Mouse (Mus musculus) lung, embryonic 15.5 days (tissue): ENCODE data around the gene Rnf169. TPM values are rescaled to one million over a fixed set of nuclear protein-coding genes. Genes with fewer than 3 reads are reported as not detected.
"Not testable (repeated sequence)": the region's sequence is repeated elsewhere in the genome, so short reads cannot be mapped to it uniquely, and the experiment has no call there.

Source experiments
- ATAC-seq: fragments of 200-750 bp; cut with Nextera tagmentation; 2 replicates; pipeline ENCODE4 v1.8.0; 2017; ENCODE audit warnings: moderate number of reproducible peaks, borderline replicate concordance; ENCODE audit not compliant: low FRiP score, low TSS enrichment; ENCODE audit errors: extremely low read depth
- H3K27ac ChIP-seq: fragments of 300-500 bp; sonication (generic); 2 replicates; pipeline ENCODE4 v1.5.1; 2015; ENCODE audit warnings: moderate library complexity, mild to moderate bottlenecking, inconsistent platforms
- H3K27me3 ChIP-seq: fragments of 300-500 bp; sonication (generic); 2 replicates; pipeline ENCODE4 v1.6.1; 2015; ENCODE audit warnings: inconsistent platforms
- H3K36me3 ChIP-seq: fragments of 300-500 bp; sonication (generic); 2 replicates; pipeline ENCODE4 v1.6.1; 2015; ENCODE audit warnings: inconsistent platforms
- H3K4me1 ChIP-seq: fragments of 300-500 bp; sonication (generic); 2 replicates; pipeline ENCODE4 v1.6.1; 2015; ENCODE audit warnings: inconsistent platforms
- H3K4me2 ChIP-seq: fragments of 300-500 bp; sonication (generic); 2 replicates; pipeline ENCODE4 v1.6.1; 2015; ENCODE audit warnings: inconsistent platforms, mild to moderate bottlenecking, moderate library complexity
- H3K4me3 ChIP-seq: fragments of 300-500 bp; sonication (generic); 2 replicates; pipeline ENCODE4 v1.5.1; 2015; ENCODE audit warnings: mild to moderate bottlenecking, inconsistent platforms
- H3K9ac ChIP-seq: fragments of 300-500 bp; sonication (generic); 2 replicates; pipeline ENCODE4 v1.6.1; 2015; ENCODE audit warnings: inconsistent platforms
- H3K9me3 ChIP-seq: fragments of 300-500 bp; sonication (generic); 2 replicates; pipeline ENCODE4 v1.6.1; 2016; ENCODE audit warnings: inconsistent platforms
- WGBS: fragments of 180-500 bp; shearing (Covaris S2); methylation state at CpG from one replicate; pipeline ENCODE4 v1.1.7; 2015; 5-methylcytosine and 5-hydroxymethylcytosine counted together
- polyA plus RNA-seq: library from polyadenylated mRNA; unstranded; fragments of >200 nt; fragmentation: Nextera tagmentation; extraction: Ambion mirVana; gene quantifications from 2 replicates; pipeline ENCODE4 v1.2.1, GENCODE M21; 2015

Gene Rnf169
- polyA plus RNA-seq, 1 experiment from 2014 or later = 5.6 TPM

- no peak overlapping the region for H3K9ac ChIP-seq
- H3K4me1 ChIP-seq = peaks cover 46% of the 10 kb centered on the region
- H3K36me3 ChIP-seq = no peaks in the 10 kb centered on the region
- H3K4me3 ChIP-seq = no peak overlapping the region
- H3K9me3 ChIP-seq = no peaks in the 10 kb centered on the region
- WGBS = 70% methylated on average over 2 of the region's 2 CpGs
- no peak overlapping the region for H3K27ac ChIP-seq
- H3K4me2 ChIP-seq = no peak overlapping the region
- ATAC-seq = no peak
- H3K27me3 ChIP-seq = no peaks in the 10 kb centered on the region
These were observed 2.2 kb downstream of the Rnf169 start for GRCm38 (mm10) chr7:99978041-99978440.

GRCm38 (mm10) chr7:99975819-99976575, 4.3 kb downstream of the Rnf169 start:
- H3K27me3 ChIP-seq = no peaks in the 10 kb centered on the region
- ATAC-seq = no peak
- H3K4me2 ChIP-seq = peak overlapping the region; percentile 18; the same call in 1 of the 2 replicates
- WGBS = 63% methylated on average over 5 of the region's 5 CpGs
- H3K27ac ChIP-seq = peak overlapping the region; percentile 74
- no peaks in the 10 kb centered on the region for H3K36me3 ChIP-seq
- H3K9me3 ChIP-seq = no peaks in the 10 kb centered on the region
- H3K4me3 ChIP-seq = no peak overlapping the region
- H3K9ac ChIP-seq = no peak overlapping the region
- peaks cover 43% of the 10 kb centered on the region for H3K4me1 ChIP-seq

GRCm38 (mm10) chr7:99974208-99974970, 5.9 kb downstream of the Rnf169 start:
- H3K27ac ChIP-seq = no peak overlapping the region
- H3K4me1 ChIP-seq = peaks cover 39% of the 10 kb centered on the region
- H3K9ac ChIP-seq = no peak overlapping the region

DNA sequence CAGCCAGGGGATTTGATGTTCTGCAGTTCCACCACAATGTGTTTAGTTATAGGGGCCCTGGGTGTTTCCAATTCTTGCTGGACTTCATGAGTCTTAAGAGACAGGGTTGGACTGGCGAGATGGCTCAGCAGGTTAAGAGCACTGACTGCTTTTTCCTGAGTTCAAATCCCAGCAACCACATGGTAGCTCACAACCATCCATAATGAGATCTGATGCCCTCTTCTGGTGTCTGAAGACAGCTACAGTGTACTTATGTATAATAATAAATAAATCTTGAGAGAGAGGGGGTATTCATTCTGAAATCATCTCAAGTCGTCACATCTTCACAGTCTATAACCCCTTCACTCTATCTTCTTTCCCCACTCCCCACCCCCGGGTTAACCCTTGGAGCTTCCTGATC, 7.3 kb downstream of the Rnf169 start:
- H3K9ac ChIP-seq, H3K4me3 ChIP-seq: not testable (repeated sequence)

More at GRCm38 (mm10) chr7:99974208-99974970, 5.9 kb downstream of the Rnf169 start:
- Histone ChIP-seq H3K9me3 (no peaks in the 10 kb centered on the region), H3K36me3 (no peaks in the 10 kb centered on the region), H3K27me3 (no peaks in the 10 kb centered on the region), H3K4me2 (no peak overlapping the region), H3K4me3 (no peak overlapping the region)
- ATAC-seq = no peak
- 56% methylated on average over 10 of the region's 10 CpGs for WGBS

DNA sequence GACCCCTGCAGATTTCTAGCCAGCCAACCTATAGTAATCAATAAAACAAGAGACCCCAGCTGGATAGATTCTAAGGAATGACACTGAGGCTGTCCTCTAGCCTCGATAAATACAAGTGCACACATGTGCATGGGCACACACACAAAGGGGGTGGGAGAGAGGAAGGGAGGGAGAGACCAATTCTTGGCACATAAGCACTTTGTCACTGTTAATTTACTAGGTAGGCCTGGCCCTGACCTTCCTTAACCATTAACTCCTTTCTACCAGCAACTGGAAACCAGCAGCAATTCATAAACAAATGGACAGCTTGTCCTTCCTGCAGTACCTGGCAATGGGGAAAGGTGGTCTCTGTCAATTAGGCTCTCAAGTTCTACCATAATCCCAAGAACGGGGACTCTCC, 8.3 kb downstream of the Rnf169 start:
- no peak overlapping the region for H3K4me2 ChIP-seq
- ATAC-seq = no peak
- no peak overlapping the region for H3K9ac ChIP-seq
- no peaks in the 10 kb centered on the region for H3K36me3 ChIP-seq
- peaks cover 30% of the 10 kb centered on the region for H3K4me1 ChIP-seq
- no peak overlapping the region for H3K4me3 ChIP-seq
- WGBS = 68% methylated on average over 2 of the region's 2 CpGs
- H3K27me3 ChIP-seq = no peaks in the 10 kb centered on the region
- H3K27ac ChIP-seq = no peak overlapping the region
- H3K9me3 ChIP-seq = no peaks in the 10 kb centered on the region

More for the DNA sequence above, 7.3 kb downstream of the Rnf169 start:
- ATAC-seq, H3K27me3 ChIP-seq, H3K36me3 ChIP-seq, H3K4me2 ChIP-seq, H3K27ac ChIP-seq, H3K9me3 ChIP-seq: not testable (repeated sequence)
- WGBS = 78% methylated on average over 3 of the region's 3 CpGs
- H3K4me1 ChIP-seq = peaks cover 31% of the 10 kb centered on the region

- H3K9ac ChIP-seq = no peak overlapping the region
- H3K4me1 ChIP-seq = peaks cover 32% of the 10 kb centered on the region
- 84% methylated on average over 4 of the region's 4 CpGs for WGBS
- no peak overlapping the region for H3K27ac ChIP-seq
- no peak for ATAC-seq
- H3K9me3 ChIP-seq = no peaks in the 10 kb centered on the region
- H3K4me2 ChIP-seq = no peak overlapping the region
- no peaks in the 10 kb centered on the region for H3K36me3 ChIP-seq
- H3K27me3 ChIP-seq = no peaks in the 10 kb centered on the region
- no peak overlapping the region for H3K4me3 ChIP-seq
These were observed 11.1 kb downstream of the Rnf169 start for GRCm38 (mm10) chr7:99969151-99969550.

- Histone ChIP-seq H3K27me3 (no peaks in the 10 kb centered on the region), H3K4me1 (peaks cover 41% of the 10 kb centered on the region), H3K27ac (no peak overlapping the region), H3K9ac (no peak overlapping the region), H3K36me3 (no peaks in the 10 kb centered on the region), H3K9me3 (no peaks in the 10 kb centered on the region), H3K4me3 (no peak overlapping the region), H3K4me2 (no peak overlapping the region)
- 56% methylated on average over 9 of the region's 9 CpGs for WGBS
- no peak; the same call in 1 of the 2 replicates for ATAC-seq
These were observed 14.1 kb downstream of the Rnf169 start for GRCm38 (mm10) chr7:99966011-99966721.

DNA sequence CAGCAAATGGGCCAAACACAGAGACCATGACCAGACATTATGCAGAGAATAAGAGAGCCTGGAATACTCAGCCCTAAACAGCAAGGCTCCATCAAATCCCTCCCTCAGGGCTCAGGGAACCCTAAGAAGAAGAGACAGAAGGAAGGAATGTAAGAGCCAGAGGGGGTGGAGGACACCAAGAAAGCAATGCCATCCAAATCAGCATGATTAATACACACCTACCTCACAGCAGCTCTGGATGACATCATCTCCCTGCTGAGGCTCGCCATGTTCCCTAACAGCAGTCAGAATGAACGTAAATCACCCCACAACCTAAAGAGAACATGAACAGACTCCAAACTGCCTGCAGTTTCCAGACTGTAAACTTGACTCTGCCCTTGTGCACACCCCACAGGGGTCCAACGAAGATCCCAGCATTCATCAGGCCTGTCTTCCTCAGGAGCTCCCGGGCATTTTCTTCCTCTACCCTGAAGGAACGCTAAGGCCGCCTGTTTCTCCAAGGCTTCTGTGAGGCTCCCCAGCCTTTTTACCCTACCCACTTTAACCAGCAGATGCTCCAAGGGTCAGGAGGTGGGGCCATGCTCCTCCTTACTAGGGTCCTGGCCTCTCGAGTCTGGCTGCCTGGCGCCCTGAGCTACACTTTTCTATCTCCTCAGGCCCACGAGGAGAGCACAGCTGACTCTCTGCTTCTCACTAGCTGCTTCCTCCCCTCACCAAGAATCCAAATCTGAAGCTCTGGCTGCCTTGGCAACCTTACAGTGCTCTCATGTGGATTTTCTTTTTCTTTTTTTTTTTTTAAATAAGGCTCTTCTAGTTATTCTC, 15.0 kb downstream of the Rnf169 start:
- no peak overlapping the region for H3K4me3 ChIP-seq
- H3K9ac ChIP-seq = no peak overlapping the region
- no peaks in the 10 kb centered on the region for H3K27me3 ChIP-seq
- H3K36me3 ChIP-seq = no peaks in the 10 kb centered on the region
- WGBS = 30% methylated on average over 9 of the region's 9 CpGs
- H3K4me1 ChIP-seq = peaks cover 41% of the 10 kb centered on the region
- ATAC-seq = no peak
- peak overlapping the region; percentile 15; the same call in 1 of the 2 replicates for H3K27ac ChIP-seq
- H3K9me3 ChIP-seq = no peaks in the 10 kb centered on the region
- H3K4me2 ChIP-seq = no peak overlapping the region

DNA sequence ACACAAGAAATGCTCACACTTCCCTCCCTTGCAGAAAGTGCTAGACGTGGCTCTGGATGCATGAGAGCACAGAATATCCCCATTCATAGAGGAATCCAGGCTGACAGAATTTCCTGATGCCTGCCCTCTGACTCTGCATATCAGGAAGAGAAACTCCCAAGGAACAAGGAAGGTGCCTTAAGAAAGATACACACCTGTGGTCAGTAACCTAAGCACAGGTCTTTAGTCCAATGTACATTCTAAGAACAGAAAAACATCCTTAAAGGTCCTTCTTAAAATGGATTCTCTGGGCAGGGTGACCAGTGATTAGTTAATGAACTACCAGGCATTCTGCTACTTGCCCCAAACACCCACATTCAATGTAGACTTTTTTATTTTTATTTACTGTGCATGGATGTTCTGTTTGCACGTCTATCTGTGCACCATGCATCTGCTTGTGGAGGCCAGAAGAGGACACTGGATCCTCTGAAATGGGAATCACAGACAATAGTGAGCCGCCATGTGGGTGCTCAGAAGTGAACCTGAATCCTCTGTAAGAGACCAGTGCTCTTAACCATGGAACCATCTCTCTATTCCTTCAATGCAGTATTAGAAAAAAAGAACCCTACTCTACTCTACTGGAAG, 16.9 kb downstream of the Rnf169 start:
- WGBS = 72% methylated on average over 3 of the region's 3 CpGs
- Histone ChIP-seq H3K27ac (no peak overlapping the region; the same call in 1 of the 2 replicates), H3K9me3 (no peaks in the 10 kb centered on the region), H3K36me3 (no peaks in the 10 kb centered on the region), H3K4me1 (peaks cover 41% of the 10 kb centered on the region), H3K4me3 (no peak overlapping the region), H3K9ac (no peak overlapping the region), H3K27me3 (no peaks in the 10 kb centered on the region), H3K4me2 (no peak overlapping the region)
- no peak for ATAC-seq

DNA sequence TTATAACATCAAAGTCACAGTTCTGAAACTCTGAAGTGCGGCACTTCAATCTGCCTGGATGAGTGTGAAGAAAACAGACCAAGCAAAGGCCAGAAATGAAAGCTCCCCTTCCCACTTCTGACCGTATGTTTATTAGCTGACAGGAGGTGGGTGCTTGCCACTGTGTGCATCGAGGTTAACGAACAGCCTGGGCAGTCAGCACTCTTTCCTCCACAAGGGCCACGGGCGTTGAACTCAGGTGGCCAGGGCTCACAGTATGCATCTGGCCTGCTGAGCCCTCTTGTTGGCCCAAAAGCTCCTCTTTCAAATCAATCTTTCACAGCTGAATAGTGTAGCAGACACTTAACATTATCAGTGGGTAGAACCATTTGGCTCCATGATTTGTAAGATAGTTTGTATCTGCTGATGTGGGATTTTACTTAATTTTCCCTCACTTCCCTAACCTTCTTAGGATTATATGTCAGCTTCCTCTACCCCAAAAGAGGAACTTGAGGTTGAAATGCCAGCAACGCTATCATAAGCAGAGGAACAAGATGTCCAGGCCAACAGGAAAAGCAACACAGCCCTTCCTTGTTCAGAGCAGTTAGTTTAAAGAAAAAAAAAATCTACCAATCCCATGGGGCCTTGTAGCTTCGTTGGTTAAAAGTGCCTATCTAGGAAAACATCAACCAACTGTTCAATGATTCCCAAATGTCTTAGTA, 17.6 kb downstream of the Rnf169 start:
- H3K4me3 ChIP-seq = no peak overlapping the region
- no peaks in the 10 kb centered on the region for H3K27me3 ChIP-seq
- H3K36me3 ChIP-seq = no peaks in the 10 kb centered on the region
- H3K9me3 ChIP-seq = no peaks in the 10 kb centered on the region
- H3K4me2 ChIP-seq = no peak overlapping the region
- ATAC-seq = no peak
- WGBS = 42% methylated on average over 8 of the region's 8 CpGs
- H3K9ac ChIP-seq = no peak overlapping the region
- peak overlapping the region; percentile 18; the same call in 1 of the 2 replicates for H3K27ac ChIP-seq
- peaks cover 41% of the 10 kb centered on the region for H3K4me1 ChIP-seq
